Mouse (Mus musculus): ENCODE data around the gene Top2a. TPM values are rescaled to one million over a fixed set of nuclear protein-coding genes. Genes with fewer than 3 reads are reported as not detected.
"Not testable (repeated sequence)": the region's sequence is repeated elsewhere in the genome, so short reads cannot be mapped to it uniquely, and the experiment has no call there.

Top2a gene
- polyA plus RNA-seq, 1 experiment from 2014 or later: 332 TPM

- H3K9me3 ChIP-seq (ENCODE audit: control insufficient read depth, low read length): no peaks in the 10 kb centered on the region
- H3K36me3 ChIP-seq (ENCODE audit: control insufficient read depth, insufficient read depth, low read length): peaks cover 6% of the 10 kb centered on the region; the same call in 1 of the 2 replicates
- 95% methylated on average over 9 of the region's 9 CpGs for WGBS
- no peaks in the 10 kb centered on the region for H3K27me3 ChIP-seq (ENCODE audit: control insufficient read depth, insufficient read depth, low read length)
- H3K9ac ChIP-seq (ENCODE audit: low read depth, low read length): no peak overlapping the region
- H3K4me1 ChIP-seq (replicated peaks; ENCODE audit: control insufficient read depth, insufficient read depth, low read length): no peaks in the 10 kb centered on the region
- DNase-seq (ENCODE audit: low spot score) (no peak), ATAC-seq (ENCODE audit: low FRiP score) (no peak)
- H3K27ac ChIP-seq (ENCODE audit: low read depth, low read length): no peak overlapping the region
- H3K4me2 ChIP-seq (replicated peaks; ENCODE audit: low read depth, low read length): no peak overlapping the region
- no peak overlapping the region for H3K4me3 ChIP-seq (ENCODE audit: low read depth, low read length)
Measured at GRCm38 (mm10) chr11:99006788-99007187, 17.2 kb downstream of the Top2a start.

GRCm38 (mm10) chr11:98999243-98999642 is 24.7 kb downstream of the Top2a start:
- Histone ChIP-seq H3K9me3 (ENCODE audit: control insufficient read depth, low read length) (no peaks in the 10 kb centered on the region), H3K27ac (ENCODE audit: low read depth, low read length) (no peak overlapping the region), H3K36me3 (ENCODE audit: control insufficient read depth, insufficient read depth, low read length) (peaks cover 28% of the 10 kb centered on the region), H3K9ac (ENCODE audit: low read depth, low read length) (no peak overlapping the region), H3K4me3 (ENCODE audit: low read depth, low read length) (no peak overlapping the region), H3K4me1 (replicated peaks; ENCODE audit: control insufficient read depth, insufficient read depth, low read length) (no peaks in the 10 kb centered on the region), H3K27me3 (ENCODE audit: control insufficient read depth, insufficient read depth, low read length) (no peaks in the 10 kb centered on the region), H3K4me2 (replicated peaks; ENCODE audit: low read depth, low read length) (no peak overlapping the region)
- DNase-seq (ENCODE audit: low spot score) (no peak), ATAC-seq (ENCODE audit: low FRiP score) (no peak)
- WGBS: 91% methylated on average over 11 of the region's 11 CpGs

GRCm38 (mm10) chr11:98998776-98999175 is 25.2 kb downstream of the Top2a start:
- H3K36me3 ChIP-seq (ENCODE audit: control insufficient read depth, insufficient read depth, low read length): peaks cover 30% of the 10 kb centered on the region

GRCm38 (mm10) chr11:98997659-98998058 is 26.3 kb downstream of the Top2a start:
- no peak overlapping the region for H3K9ac ChIP-seq (ENCODE audit: low read depth, low read length)
- WGBS: 93% methylated on average over 4 of the region's 4 CpGs
- ATAC-seq (ENCODE audit: low FRiP score): no peak
- no peak overlapping the region for H3K4me2 ChIP-seq (replicated peaks; ENCODE audit: low read depth, low read length)
- H3K9me3 ChIP-seq (ENCODE audit: control insufficient read depth, low read length): no peaks in the 10 kb centered on the region
- H3K4me1 ChIP-seq (replicated peaks; ENCODE audit: control insufficient read depth, insufficient read depth, low read length): no peaks in the 10 kb centered on the region
- peaks cover 32% of the 10 kb centered on the region for H3K36me3 ChIP-seq (ENCODE audit: control insufficient read depth, insufficient read depth, low read length)
- no peak overlapping the region for H3K27ac ChIP-seq (ENCODE audit: low read depth, low read length)
- no peak overlapping the region for H3K4me3 ChIP-seq (ENCODE audit: low read depth, low read length)
- no peak for DNase-seq (ENCODE audit: low spot score)
- no peaks in the 10 kb centered on the region for H3K27me3 ChIP-seq (ENCODE audit: control insufficient read depth, insufficient read depth, low read length)

More at GRCm38 (mm10) chr11:98998776-98999175, 25.2 kb downstream of the Top2a start:
- no peaks in the 10 kb centered on the region for H3K27me3 ChIP-seq (ENCODE audit: control insufficient read depth, insufficient read depth, low read length)
- no peaks in the 10 kb centered on the region for H3K4me1 ChIP-seq (replicated peaks; ENCODE audit: control insufficient read depth, insufficient read depth, low read length)
- no peak overlapping the region for H3K4me2 ChIP-seq (replicated peaks; ENCODE audit: low read depth, low read length)
- ATAC-seq (ENCODE audit: low FRiP score) (no peak), DNase-seq (ENCODE audit: low spot score) (no peak)
- no peak overlapping the region for H3K27ac ChIP-seq (ENCODE audit: low read depth, low read length)
- no peaks in the 10 kb centered on the region for H3K9me3 ChIP-seq (ENCODE audit: control insufficient read depth, low read length)
- H3K4me3 ChIP-seq (ENCODE audit: low read depth, low read length): no peak overlapping the region
- H3K9ac ChIP-seq (ENCODE audit: low read depth, low read length): no peak overlapping the region

- Histone ChIP-seq H3K4me2 (replicated peaks; ENCODE audit: low read depth, low read length) (no peak overlapping the region), H3K27me3 (ENCODE audit: control insufficient read depth, insufficient read depth, low read length) (no peaks in the 10 kb centered on the region), H3K4me1 (replicated peaks; ENCODE audit: control insufficient read depth, insufficient read depth, low read length) (no peaks in the 10 kb centered on the region), H3K9me3 (ENCODE audit: control insufficient read depth, low read length) (no peaks in the 10 kb centered on the region), H3K36me3 (ENCODE audit: control insufficient read depth, insufficient read depth, low read length) (peaks cover 27% of the 10 kb centered on the region), H3K9ac (ENCODE audit: low read depth, low read length) (no peak overlapping the region), H3K4me3 (ENCODE audit: low read depth, low read length) (no peak overlapping the region), H3K27ac (ENCODE audit: low read depth, low read length) (no peak overlapping the region)
- no peak for DNase-seq (ENCODE audit: low spot score)
- ATAC-seq (ENCODE audit: low FRiP score): no peak
- WGBS: 93% methylated on average over 7 of the region's 7 CpGs
Measured at GRCm38 (mm10) chr11:98995987-98996386, 28.0 kb downstream of the Top2a start.

- Histone ChIP-seq H3K27me3 (ENCODE audit: control insufficient read depth, insufficient read depth, low read length) (no peaks in the 10 kb centered on the region), H3K9me3 (ENCODE audit: control insufficient read depth, low read length) (no peaks in the 10 kb centered on the region), H3K36me3 (ENCODE audit: control insufficient read depth, insufficient read depth, low read length) (peaks cover 11% of the 10 kb centered on the region), H3K4me1 (replicated peaks; ENCODE audit: control insufficient read depth, insufficient read depth, low read length) (no peaks in the 10 kb centered on the region), H3K4me2 (replicated peaks; ENCODE audit: low read depth, low read length) (no peak overlapping the region), H3K9ac (ENCODE audit: low read depth, low read length) (no peak overlapping the region), H3K27ac (ENCODE audit: low read depth, low read length) (no peak overlapping the region), H3K4me3 (ENCODE audit: low read depth, low read length) (no peak overlapping the region)
- no peak for ATAC-seq (ENCODE audit: low FRiP score)
- WGBS: 86% methylated on average over 6 of the region's 6 CpGs
- DNase-seq (ENCODE audit: low spot score): no peak
Measured at GRCm38 (mm10) chr11:98990866-98991265, 33.1 kb downstream of the Top2a start.

- H3K27me3 ChIP-seq (ENCODE audit: control insufficient read depth, insufficient read depth, low read length); H3K4me1 ChIP-seq (replicated peaks; ENCODE audit: control insufficient read depth, insufficient read depth, low read length); H3K36me3 ChIP-seq (ENCODE audit: control insufficient read depth, insufficient read depth, low read length); H3K9me3 ChIP-seq (ENCODE audit: control insufficient read depth, low read length); H3K4me3 ChIP-seq (ENCODE audit: low read depth, low read length); H3K9ac ChIP-seq (ENCODE audit: low read depth, low read length); H3K27ac ChIP-seq (ENCODE audit: low read depth, low read length); DNase-seq (ENCODE audit: low spot score); H3K4me2 ChIP-seq (replicated peaks; ENCODE audit: low read depth, low read length); ATAC-seq (ENCODE audit: low FRiP score): not testable (repeated sequence)
- 97% methylated on average over 4 of the region's 6 CpGs for WGBS
Measured at GRCm38 (mm10) chr11:98988260-98988659, 35.7 kb downstream of the Top2a start.

- H3K36me3 ChIP-seq (ENCODE audit: control insufficient read depth, insufficient read depth, low read length): no peaks in the 10 kb centered on the region
- H3K9ac ChIP-seq (ENCODE audit: low read depth, low read length): no peak overlapping the region
- H3K27me3 ChIP-seq (ENCODE audit: control insufficient read depth, insufficient read depth, low read length): peaks cover 13% of the 10 kb centered on the region; the same call in 1 of the 2 replicates
- no peak for DNase-seq (ENCODE audit: low spot score)
- no peak for ATAC-seq (ENCODE audit: low FRiP score)
- no peaks in the 10 kb centered on the region for H3K9me3 ChIP-seq (ENCODE audit: control insufficient read depth, low read length)
- no peak overlapping the region for H3K4me3 ChIP-seq (ENCODE audit: low read depth, low read length)
- H3K4me1 ChIP-seq (replicated peaks; ENCODE audit: control insufficient read depth, insufficient read depth, low read length): peaks cover 8% of the 10 kb centered on the region; the same call in 1 of the 2 replicates
- no peak overlapping the region for H3K4me2 ChIP-seq (replicated peaks; ENCODE audit: low read depth, low read length)
- no peak overlapping the region for H3K27ac ChIP-seq (ENCODE audit: low read depth, low read length)
- WGBS: 89% methylated on average over 7 of the region's 7 CpGs
Measured at GRCm38 (mm10) chr11:98985542-98985941, 38.4 kb downstream of the Top2a start.

- no peaks in the 10 kb centered on the region for H3K9me3 ChIP-seq (ENCODE audit: control insufficient read depth, low read length)
- ATAC-seq (ENCODE audit: low FRiP score) (no peak), DNase-seq (ENCODE audit: low spot score) (no peak)
- no peak overlapping the region for H3K4me3 ChIP-seq (ENCODE audit: low read depth, low read length)
- H3K4me2 ChIP-seq (replicated peaks; ENCODE audit: low read depth, low read length): peak overlapping the region; percentile 96; the same call in 1 of the 2 replicates
- WGBS: 43% methylated on average over 8 of the region's 8 CpGs
- H3K36me3 ChIP-seq (ENCODE audit: control insufficient read depth, insufficient read depth, low read length): no peaks in the 10 kb centered on the region
- peaks cover 8% of the 10 kb centered on the region; the same call in 1 of the 2 replicates for H3K4me1 ChIP-seq (replicated peaks; ENCODE audit: control insufficient read depth, insufficient read depth, low read length)
- no peak overlapping the region for H3K9ac ChIP-seq (ENCODE audit: low read depth, low read length)
- H3K27ac ChIP-seq (ENCODE audit: low read depth, low read length): no peak overlapping the region
- peaks cover 13% of the 10 kb centered on the region; the same call in 1 of the 2 replicates for H3K27me3 ChIP-seq (ENCODE audit: control insufficient read depth, insufficient read depth, low read length)
Measured at GRCm38 (mm10) chr11:98983551-98983950, 40.4 kb downstream of the Top2a start.
